Mouse (Mus musculus) liver, postnatal 0 days (tissue): ENCODE measurements around the gene Srcin1. TPM values are rescaled to one million over a fixed set of nuclear protein-coding genes. Genes with fewer than 3 reads are reported as not detected.

Source experiments
- ATAC-seq: fragments of 200-750 bp; cut with Nextera tagmentation; 2 replicates; pipeline ENCODE4 v1.8.0; 2017; ENCODE audit warnings: mild to moderate bottlenecking, moderate library complexity
- DNase-seq: peaks from one replicate; pipeline ENCODE4 v3.0.0-alpha.2; 2016
- H3K27ac ChIP-seq: fragments of 300-500 bp; sonication (generic); 2 replicates; pipeline ENCODE4 v1.5.1; 2014; ENCODE audit warnings: antibody characterized with exemption, moderate library complexity, mild to moderate bottlenecking, low read depth
- H3K27me3 ChIP-seq: fragments of 300-500 bp; sonication (generic); 2 replicates; pipeline ENCODE4 v1.6.1; 2014; ENCODE audit warnings: low read length, control low read depth, mixed read lengths; ENCODE audit not compliant: insufficient read depth
- H3K36me3 ChIP-seq: fragments of 300-500 bp; sonication (generic); replicated peaks from 2 replicates; pipeline ENCODE4 v1.6.1; 2014; ENCODE audit warnings: mild to moderate bottlenecking, control low read depth, low read length, moderate library complexity, mixed read lengths; ENCODE audit not compliant: insufficient read depth
- H3K4me1 ChIP-seq: fragments of 300-500 bp; sonication (generic); 2 replicates; pipeline ENCODE4 v1.6.1; 2014; ENCODE audit warnings: antibody characterized with exemption, mild to moderate bottlenecking, control low read depth; ENCODE audit not compliant: insufficient read depth
- H3K4me2 ChIP-seq: fragments of 300-500 bp; sonication (generic); 2 replicates; pipeline ENCODE4 v1.6.1; 2014; ENCODE audit warnings: low read depth, mild to moderate bottlenecking, low read length, moderate library complexity, mixed read lengths
- H3K4me3 ChIP-seq: fragments of 300-500 bp; sonication (generic); 2 replicates; pipeline ENCODE4 v1.5.1; 2014; ENCODE audit warnings: low read depth, low read length
- H3K9ac ChIP-seq: fragments of 300-500 bp; sonication (generic); replicated peaks from 2 replicates; pipeline ENCODE4 v1.6.1; 2014; ENCODE audit warnings: mild to moderate bottlenecking, moderate library complexity
- H3K9me3 ChIP-seq: fragments of 300-500 bp; sonication (generic); 2 replicates; pipeline ENCODE4 v1.6.1; 2016; ENCODE audit warnings: mild to moderate bottlenecking, control low read depth, low read length, mixed read lengths
- CTCF ChIP-seq: sonication (generic); IDR thresholded peaks from 2 replicates; pipeline ENCODE4 v1.5.1; 2016; ENCODE audit warnings: antibody characterized with exemption, low read depth
- EP300 ChIP-seq: IDR thresholded peaks from 2 replicates; pipeline ENCODE4 v1.6.1; 2016; ENCODE audit warnings: antibody characterized with exemption, low read depth, mild to moderate bottlenecking
- WGBS: fragments of 180-500 bp; shearing (Covaris S2); extraction: QIAGEN DNeasy Blood & Tissue Kit; methylation state at CpG from one replicate; pipeline ENCODE4 v1.1.7; 2014; ENCODE audit not compliant: insufficient replicate concordance; 5-methylcytosine and 5-hydroxymethylcytosine counted together
- polyA plus RNA-seq: library from polyadenylated mRNA; unstranded; fragments of >200 nt; fragmentation: Nextera tagmentation; extraction: Ambion mirVana; gene quantifications from 2 replicates; pipeline ENCODE4 v1.2.1, GENCODE M21; 2015

Srcin1 gene
- polyA plus RNA-seq, 1 experiment from 2014 or later, result 0.02 TPM

DNA sequence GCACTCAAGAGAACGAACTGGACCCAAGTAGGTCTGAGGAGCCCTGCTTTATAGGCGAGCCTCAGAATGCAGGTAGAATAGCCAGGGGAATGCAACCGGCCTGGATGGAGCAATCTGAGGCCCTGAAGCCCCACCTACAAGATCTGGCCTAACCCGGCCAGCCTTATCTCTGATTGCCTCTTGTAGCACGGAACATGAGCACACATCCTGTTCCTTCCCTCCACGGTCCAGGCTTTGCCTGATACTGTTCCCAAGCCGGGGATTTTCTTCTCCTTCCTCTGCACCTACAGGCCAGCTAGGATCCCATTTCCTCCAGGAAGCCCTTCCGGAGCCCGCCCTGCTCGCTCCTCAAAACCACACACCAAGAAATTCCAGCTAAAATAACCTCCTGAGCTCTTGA lies 9.9 kb upstream of the Srcin1 start:
- Histone ChIP-seq H3K36me3 (no peaks in the 10 kb centered on the region), H3K4me2 (no peak overlapping the region), H3K4me1 (no peaks in the 10 kb centered on the region), H3K4me3 (no peak overlapping the region), H3K27ac (no peak overlapping the region), H3K9ac (no peak overlapping the region), H3K9me3 (no peaks in the 10 kb centered on the region), H3K27me3 (peaks cover 4% of the 10 kb centered on the region; the same call in 1 of the 2 replicates)
- TF ChIP-seq CTCF (no peak), EP300 (no peak)
- WGBS, result 31% methylated on average over 10 of the region's 10 CpGs
- ATAC-seq (no peak), DNase-seq (no peak)

DNA sequence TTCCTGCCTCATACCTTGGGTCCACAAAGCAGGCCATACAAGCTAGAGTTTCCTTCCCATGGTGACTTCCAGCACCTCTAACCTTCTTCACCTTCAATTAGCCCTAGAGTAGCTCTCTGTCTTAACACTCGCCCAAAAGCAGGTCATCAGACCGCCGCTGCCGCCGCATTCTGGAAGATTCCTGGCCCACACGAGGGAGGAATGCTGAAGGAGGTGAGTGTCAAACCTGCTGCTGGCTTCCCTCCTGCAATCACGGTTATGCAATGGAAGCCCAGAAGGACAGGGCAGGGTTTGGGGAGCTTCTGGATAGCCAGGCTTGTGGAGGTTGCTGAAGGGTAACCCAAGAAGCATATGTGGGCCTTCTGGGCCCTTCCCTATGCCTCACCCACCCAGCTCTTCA lies 8.5 kb upstream of the Srcin1 start:
- H3K9me3 ChIP-seq, result no peaks in the 10 kb centered on the region
- TF ChIP-seq CTCF, result no peak
- no peak for TF ChIP-seq EP300
- H3K9ac ChIP-seq, result no peak overlapping the region
- ATAC-seq (no peak), DNase-seq (no peak)
- no peaks in the 10 kb centered on the region for H3K36me3 ChIP-seq
- no peak overlapping the region for H3K4me2 ChIP-seq
- H3K27ac ChIP-seq, result no peak overlapping the region
- H3K4me1 ChIP-seq, result no peaks in the 10 kb centered on the region
- H3K27me3 ChIP-seq, result 0 out of 2 replicates have a peak, but pooled peaks cover 2% of the 10 kb centered on the region
- WGBS, result 79% methylated on average over 7 of the region's 7 CpGs
- no peak overlapping the region for H3K4me3 ChIP-seq

DNA sequence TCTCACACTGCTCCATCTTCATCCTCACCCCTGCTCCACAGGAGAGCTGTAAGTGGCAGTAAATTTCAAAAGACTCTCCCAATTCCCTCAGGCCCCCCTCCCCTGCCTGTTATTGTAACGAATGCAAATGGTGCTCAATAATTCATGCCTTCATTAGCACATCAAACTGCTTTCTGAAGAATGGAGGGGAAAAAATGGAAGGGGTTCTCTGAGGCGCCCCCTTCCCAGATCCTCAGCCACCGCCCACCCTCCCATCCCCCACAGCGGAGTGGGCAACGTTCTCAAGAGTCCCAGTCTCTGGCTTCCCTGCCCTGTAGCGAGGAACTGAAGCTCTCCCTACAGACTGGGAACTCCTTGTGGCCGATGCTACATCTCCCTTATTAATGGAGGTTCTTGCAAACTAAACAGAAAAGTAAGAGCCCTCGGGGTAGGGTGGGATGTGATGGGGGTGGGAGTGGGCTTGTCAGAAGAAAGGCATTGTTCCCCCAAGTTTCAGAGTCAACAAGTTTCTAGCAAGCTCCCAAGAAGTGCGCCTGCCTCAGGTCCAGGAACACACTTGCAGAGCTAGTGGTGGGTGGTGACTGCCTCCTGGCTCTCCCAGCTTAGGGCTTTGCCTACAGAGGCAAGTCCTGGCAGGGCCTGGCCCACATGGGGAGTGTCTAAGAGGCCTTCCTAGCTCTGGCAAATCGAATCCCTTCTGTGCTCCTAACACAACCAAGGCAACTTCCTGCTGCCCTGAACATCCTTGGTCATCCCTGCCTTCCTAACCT lies 3.3 kb upstream of the Srcin1 start:
- Histone ChIP-seq H3K9ac (no peak overlapping the region), H3K27ac (no peak overlapping the region), H3K4me3 (no peak overlapping the region), H3K27me3 (peaks cover 28% of the 10 kb centered on the region), H3K4me1 (no peaks in the 10 kb centered on the region), H3K4me2 (no peak overlapping the region), H3K9me3 (no peaks in the 10 kb centered on the region), H3K36me3 (no peaks in the 10 kb centered on the region)
- no peak for ATAC-seq
- no peak for DNase-seq
- TF ChIP-seq EP300 (no peak), CTCF (no peak)
- WGBS, result 35% methylated on average over 10 of the region's 10 CpGs

DNA sequence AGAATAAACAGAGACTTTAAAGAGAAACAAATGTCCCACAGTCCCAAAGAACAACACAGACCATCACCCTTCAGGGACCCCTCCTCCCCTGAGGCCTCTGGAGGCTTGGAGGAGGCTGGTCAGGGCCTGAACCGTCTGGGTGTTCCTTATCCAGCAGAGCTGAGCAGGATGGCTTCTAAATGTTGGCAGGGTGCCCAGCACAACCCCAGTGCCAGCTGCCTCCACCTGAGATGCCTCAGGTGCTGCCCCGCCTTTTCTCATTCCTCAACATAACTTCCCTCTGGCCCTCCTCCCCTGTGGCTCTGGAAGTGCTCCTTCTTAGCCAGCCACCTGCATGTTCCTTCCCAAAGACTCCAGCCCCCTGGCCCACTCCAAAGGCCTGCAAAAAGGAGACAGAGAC lies 2.3 kb upstream of the Srcin1 start:
- H3K9me3 ChIP-seq, result no peaks in the 10 kb centered on the region
- no peaks in the 10 kb centered on the region for H3K4me1 ChIP-seq
- no peak overlapping the region for H3K27ac ChIP-seq
- no peaks in the 10 kb centered on the region for H3K36me3 ChIP-seq
- DNase-seq (no peak), ATAC-seq (no peak)
- WGBS, result 30% methylated on average over 2 of the region's 2 CpGs
- H3K27me3 ChIP-seq, result peaks cover 37% of the 10 kb centered on the region
- TF ChIP-seq EP300 (no peak), CTCF (no peak)
- H3K4me3 ChIP-seq, result no peak overlapping the region
- H3K4me2 ChIP-seq, result no peak overlapping the region
- no peak overlapping the region for H3K9ac ChIP-seq

DNA sequence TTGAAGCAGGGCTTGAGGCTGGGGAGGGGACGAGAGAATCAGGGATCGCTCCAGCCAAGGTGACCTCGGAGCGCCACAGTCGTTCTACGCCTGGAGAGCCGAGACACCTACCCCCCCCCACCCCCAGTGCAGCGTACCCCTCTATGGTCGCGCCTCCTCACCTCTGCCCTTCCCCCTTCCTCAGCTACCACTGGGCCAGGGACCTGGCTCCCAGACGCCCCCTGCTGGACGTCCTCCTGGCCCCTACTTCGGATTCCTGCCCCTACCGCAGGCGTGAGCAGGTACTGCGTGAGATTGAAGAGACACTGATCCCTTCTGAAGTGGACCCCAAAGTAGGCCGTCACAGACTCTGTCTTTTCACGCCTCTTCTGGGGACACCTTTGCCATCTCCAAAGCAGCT lies 348 bp downstream of the Srcin1 start:
- no peaks in the 10 kb centered on the region for H3K36me3 ChIP-seq
- H3K4me3 ChIP-seq, result peak overlapping the region; percentile 59
- no peaks in the 10 kb centered on the region for H3K9me3 ChIP-seq
- H3K4me2 ChIP-seq, result peak overlapping the region; percentile 90
- peaks cover 62% of the 10 kb centered on the region for H3K27me3 ChIP-seq
- peak; percentile 90 for TF ChIP-seq CTCF
- no peak for TF ChIP-seq EP300
- no peak overlapping the region for H3K27ac ChIP-seq
- peak; percentile 86 for DNase-seq
- WGBS, result under 1% methylated on average over 16 of the region's 18 CpGs
- no peaks in the 10 kb centered on the region for H3K4me1 ChIP-seq
- peak; percentile 72 for ATAC-seq
- 0 out of 2 replicates have a peak overlapping the region, but pooled peaks have one; percentile 11 for H3K9ac ChIP-seq

DNA sequence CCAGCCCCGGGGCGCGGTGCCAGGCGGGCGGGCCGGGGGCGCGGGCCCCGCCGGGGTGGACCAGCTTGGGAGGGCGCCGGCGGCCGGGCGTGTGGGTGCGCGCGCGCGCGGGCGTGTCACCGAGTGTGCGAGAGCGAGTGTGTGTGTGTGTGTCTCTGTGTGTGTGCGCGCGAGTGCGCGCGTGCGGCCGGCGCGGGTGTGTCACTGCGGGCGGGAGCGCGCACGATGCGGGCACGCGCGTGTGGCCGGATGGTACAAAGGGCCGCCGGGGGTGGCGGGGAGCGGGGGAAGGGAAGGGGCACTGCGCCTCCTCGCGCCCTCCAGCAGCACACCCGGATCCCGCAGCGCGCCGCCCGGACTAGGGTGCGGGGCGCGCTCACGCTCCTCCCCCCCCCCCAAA lies 911 bp downstream of the Srcin1 start:
- Histone ChIP-seq H3K36me3 (no peaks in the 10 kb centered on the region), H3K9ac (0 out of 2 replicates have a peak overlapping the region, but pooled peaks have one; percentile 11), H3K4me1 (no peaks in the 10 kb centered on the region), H3K27ac (no peak overlapping the region), H3K4me3 (peak overlapping the region; percentile 59), H3K4me2 (peak overlapping the region; percentile 90), H3K9me3 (no peaks in the 10 kb centered on the region), H3K27me3 (peaks cover 66% of the 10 kb centered on the region)
- DNase-seq, result peak; percentile 57
- 2% methylated on average over 16 of the region's 62 CpGs for WGBS
- TF ChIP-seq EP300, result no peak
- no peak for TF ChIP-seq CTCF
- peak; percentile 56; the same call in 1 of the 2 replicates for ATAC-seq
